Mouse (Mus musculus) kidney, embryonic 14.5 days (tissue): ENCODE data around the gene Tmem44. TPM values are rescaled to one million over a fixed set of nuclear protein-coding genes. Genes with fewer than 3 reads are reported as not detected.

Experiments used
- ATAC-seq: fragments of 200-750 bp; cut with Nextera tagmentation; 2 replicates; pipeline ENCODE4 v1.8.0; 2017; ENCODE audit warnings: moderate number of reproducible peaks, mild to moderate bottlenecking, moderate TSS enrichment, moderate library complexity; ENCODE audit not compliant: low FRiP score, low TSS enrichment
- H3K27ac ChIP-seq: fragments of 300-500 bp; sonication (generic); 2 replicates; pipeline ENCODE4 v1.5.1; 2014; ENCODE audit warnings: low read depth, mild to moderate bottlenecking, low read length, moderate library complexity, mixed read lengths
- H3K27me3 ChIP-seq: fragments of 300-500 bp; sonication (generic); 2 replicates; pipeline ENCODE4 v1.6.1; 2014; ENCODE audit warnings: mild to moderate bottlenecking, low read length; ENCODE audit not compliant: control insufficient read depth, insufficient read depth
- H3K36me3 ChIP-seq: fragments of 300-500 bp; sonication (generic); 2 replicates; pipeline ENCODE4 v1.6.1; 2014; ENCODE audit warnings: low read length, mixed read lengths; ENCODE audit not compliant: control insufficient read depth, insufficient read depth
- H3K4me1 ChIP-seq: fragments of 300-500 bp; sonication (generic); 2 replicates; pipeline ENCODE4 v1.6.1; 2014; ENCODE audit warnings: low read length, mixed read lengths; ENCODE audit not compliant: control insufficient read depth, insufficient read depth
- H3K4me2 ChIP-seq: fragments of 300-500 bp; sonication (generic); replicated peaks from 2 replicates; pipeline ENCODE4 v1.6.1; 2014; ENCODE audit warnings: low read depth, mild to moderate bottlenecking, low read length
- H3K4me3 ChIP-seq: fragments of 300-500 bp; sonication (generic); 2 replicates; pipeline ENCODE4 v1.5.1; 2014; ENCODE audit warnings: mild to moderate bottlenecking, low read length
- H3K9ac ChIP-seq: fragments of 300-500 bp; sonication (generic); 2 replicates; pipeline ENCODE4 v1.6.1; 2014; ENCODE audit warnings: low read depth, mild to moderate bottlenecking, low read length, moderate library complexity
- H3K9me3 ChIP-seq: fragments of 300-500 bp; sonication (generic); 2 replicates; pipeline ENCODE4 v1.6.1; 2016; ENCODE audit warnings: low read length; ENCODE audit not compliant: control insufficient read depth
- WGBS: fragments of 180-500 bp; shearing (Covaris S2); extraction: QIAGEN DNeasy Blood & Tissue Kit; methylation state at CpG from one replicate; pipeline ENCODE4 v1.1.7; 2014; 5-methylcytosine and 5-hydroxymethylcytosine counted together
- polyA plus RNA-seq: library from polyadenylated mRNA; unstranded; fragments of >200 nt; fragmentation: Nextera tagmentation; extraction: Ambion mirVana; gene quantifications from 2 replicates; pipeline ENCODE4 v1.2.1, GENCODE M21; 2014

The Tmem44 gene
- polyA plus RNA-seq, 1 experiment from 2014 or later: 15.1 TPM

DNA sequence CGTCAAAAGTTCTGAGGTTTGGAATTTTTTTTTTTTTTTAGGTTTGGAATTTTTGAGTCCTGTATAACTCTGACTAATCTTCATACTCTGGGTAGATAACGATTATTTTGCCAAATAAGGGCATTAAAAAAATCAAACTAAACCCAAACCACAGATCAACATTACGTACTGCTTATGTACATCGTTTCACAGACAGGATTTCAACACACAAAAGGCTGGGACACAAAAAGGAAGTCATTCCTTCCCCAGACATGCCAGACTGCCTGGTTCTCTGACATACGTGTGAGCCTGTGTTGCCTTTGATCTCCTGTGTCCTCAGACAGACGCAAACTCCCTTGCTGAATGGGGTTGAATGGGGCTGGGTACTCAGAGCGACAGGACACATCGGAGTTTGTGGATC is 22.3 kb downstream of the Tmem44 start:
- 0 out of 2 replicates have a peak, but pooled peaks cover 3% of the 10 kb centered on the region for H3K36me3 ChIP-seq
- WGBS: 85% methylated on average over 8 of the region's 8 CpGs
- H3K4me2 ChIP-seq: no peak overlapping the region
- no peak for ATAC-seq
- no peak overlapping the region for H3K4me3 ChIP-seq
- no peak overlapping the region for H3K9ac ChIP-seq
- H3K27ac ChIP-seq: no peak overlapping the region
- H3K9me3 ChIP-seq: no peaks in the 10 kb centered on the region
- no peaks in the 10 kb centered on the region for H3K27me3 ChIP-seq
- no peaks in the 10 kb centered on the region for H3K4me1 ChIP-seq

DNA sequence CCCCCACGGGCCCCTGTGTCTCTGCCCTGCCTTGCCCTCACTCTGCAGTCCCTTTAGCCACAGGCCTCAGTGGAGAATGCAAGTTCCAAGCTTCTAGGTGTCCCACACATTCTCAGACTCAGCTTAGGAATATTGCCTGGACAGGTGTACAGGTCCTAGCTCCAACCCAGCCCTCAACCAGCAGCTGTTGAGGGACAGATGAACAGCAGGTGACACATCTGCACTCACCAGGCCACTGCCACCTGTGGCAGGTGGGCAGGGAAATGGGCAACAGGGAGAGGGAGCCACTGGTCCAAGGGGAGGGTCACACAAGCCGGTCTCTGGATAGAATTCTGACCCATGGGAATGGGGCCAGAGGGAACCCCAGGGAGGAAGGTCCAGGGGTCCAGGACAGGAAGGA is 22.8 kb downstream of the Tmem44 start:
- WGBS: 78% methylated on average over 2 of the region's 2 CpGs
- no peak overlapping the region for H3K4me2 ChIP-seq
- no peaks in the 10 kb centered on the region for H3K4me1 ChIP-seq
- H3K27me3 ChIP-seq: no peaks in the 10 kb centered on the region
- no peak for ATAC-seq
- H3K9me3 ChIP-seq: no peaks in the 10 kb centered on the region
- no peak overlapping the region for H3K9ac ChIP-seq
- H3K36me3 ChIP-seq: 0 out of 2 replicates have a peak, but pooled peaks cover 3% of the 10 kb centered on the region
- no peak overlapping the region for H3K27ac ChIP-seq
- H3K4me3 ChIP-seq: no peak overlapping the region

DNA sequence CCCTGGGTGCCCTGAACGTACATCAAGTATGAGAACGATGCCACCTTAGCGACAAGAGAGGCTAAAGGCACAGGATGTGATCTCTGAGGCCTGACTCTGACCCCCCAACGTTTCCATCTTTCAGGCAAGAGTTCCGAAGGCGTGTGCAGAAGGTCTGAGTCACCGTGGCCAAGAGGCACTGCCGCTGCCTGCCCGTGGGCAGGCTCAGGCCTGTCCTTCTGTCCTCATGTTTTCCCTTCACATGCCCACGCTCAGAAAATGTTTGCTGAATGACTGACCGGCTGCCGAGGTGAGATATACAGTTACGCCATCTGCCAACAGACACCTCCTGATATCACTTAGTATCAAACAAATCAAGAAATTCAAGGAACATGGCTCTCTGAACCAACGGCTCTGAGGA is 24.9 kb downstream of the Tmem44 start:
- Histone ChIP-seq H3K4me3 (no peak overlapping the region), H3K36me3 (0 out of 2 replicates have a peak, but pooled peaks cover 3% of the 10 kb centered on the region)
- 74% methylated on average over 14 of the region's 14 CpGs for WGBS

DNA sequence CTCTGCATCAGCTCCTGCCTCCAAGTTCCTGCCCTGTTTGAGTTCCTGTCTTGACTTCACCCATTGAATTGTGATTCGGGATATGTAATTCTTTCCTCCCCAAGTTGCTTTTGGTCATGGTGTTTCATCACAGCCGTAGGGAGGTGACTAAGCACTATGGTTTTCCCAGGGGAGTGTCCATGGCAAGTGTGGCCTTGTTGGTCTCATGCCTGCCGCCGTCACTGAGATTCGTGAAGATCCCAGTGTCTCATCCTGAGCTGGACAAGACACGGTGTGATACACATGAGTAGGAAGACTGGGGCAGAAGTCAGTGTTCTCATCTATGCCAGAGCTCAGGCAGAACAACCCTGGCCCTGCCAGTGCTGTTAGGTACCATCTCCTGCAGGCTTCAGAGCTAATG is 26.2 kb downstream of the Tmem44 start:
- 94% methylated on average over 6 of the region's 6 CpGs for WGBS
- H3K27ac ChIP-seq: no peak overlapping the region
- no peaks in the 10 kb centered on the region for H3K4me1 ChIP-seq
- no peak overlapping the region for H3K9ac ChIP-seq
- no peak for ATAC-seq
- 0 out of 2 replicates have a peak, but pooled peaks cover 3% of the 10 kb centered on the region for H3K36me3 ChIP-seq
- no peaks in the 10 kb centered on the region for H3K9me3 ChIP-seq
- no peaks in the 10 kb centered on the region for H3K27me3 ChIP-seq
- no peak overlapping the region for H3K4me2 ChIP-seq
- no peak overlapping the region for H3K4me3 ChIP-seq

More for the DNA sequence above, 24.9 kb downstream of the Tmem44 start:
- no peak overlapping the region for H3K9ac ChIP-seq
- no peaks in the 10 kb centered on the region for H3K27me3 ChIP-seq
- H3K4me2 ChIP-seq: no peak overlapping the region
- no peak for ATAC-seq
- H3K27ac ChIP-seq: no peak overlapping the region
- no peaks in the 10 kb centered on the region for H3K9me3 ChIP-seq
- no peaks in the 10 kb centered on the region for H3K4me1 ChIP-seq

DNA sequence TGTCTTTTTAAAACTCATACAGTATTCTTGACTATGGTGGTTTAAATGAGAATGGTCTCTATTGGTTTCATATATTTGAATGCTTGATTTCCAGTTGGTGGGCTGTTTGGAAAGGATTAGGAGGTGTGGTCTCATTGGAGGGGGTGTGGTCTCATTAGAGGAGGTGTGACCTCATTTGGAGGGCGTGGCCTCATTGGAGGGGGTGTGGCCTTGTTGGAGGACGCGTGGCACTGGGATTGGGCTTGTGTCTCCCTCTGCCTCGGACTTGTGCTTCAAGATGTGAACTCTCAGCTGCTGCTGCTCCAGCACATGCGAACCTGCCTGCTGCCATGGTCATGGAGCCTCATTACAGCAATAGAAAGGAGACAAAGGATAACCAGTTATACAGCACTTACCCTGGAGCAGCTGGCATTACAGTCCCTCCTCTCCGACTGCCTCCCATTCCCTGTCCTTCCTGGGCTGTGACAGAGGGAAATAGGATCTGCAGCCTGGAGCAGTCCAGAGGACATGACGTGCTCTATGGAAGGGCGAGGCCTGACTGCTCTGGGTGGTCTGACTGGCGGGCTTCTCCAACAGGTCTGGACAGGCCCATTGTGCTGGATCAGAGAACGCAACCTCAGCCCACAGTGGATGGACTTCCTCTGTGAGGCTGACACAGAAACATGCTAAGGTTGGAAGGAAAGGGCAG is 28.2 kb downstream of the Tmem44 start:
- 64% methylated on average over 10 of the region's 10 CpGs for WGBS
- H3K27me3 ChIP-seq: no peaks in the 10 kb centered on the region
- H3K4me3 ChIP-seq: no peak overlapping the region
- H3K36me3 ChIP-seq: no peaks in the 10 kb centered on the region
- H3K9ac ChIP-seq: no peak overlapping the region
- H3K9me3 ChIP-seq: no peaks in the 10 kb centered on the region
- peaks cover 11% of the 10 kb centered on the region; the same call in 1 of the 2 replicates for H3K4me1 ChIP-seq
- H3K27ac ChIP-seq: no peak overlapping the region
- no peak overlapping the region for H3K4me2 ChIP-seq
- peak; percentile 51; the same call in 1 of the 2 replicates for ATAC-seq

DNA sequence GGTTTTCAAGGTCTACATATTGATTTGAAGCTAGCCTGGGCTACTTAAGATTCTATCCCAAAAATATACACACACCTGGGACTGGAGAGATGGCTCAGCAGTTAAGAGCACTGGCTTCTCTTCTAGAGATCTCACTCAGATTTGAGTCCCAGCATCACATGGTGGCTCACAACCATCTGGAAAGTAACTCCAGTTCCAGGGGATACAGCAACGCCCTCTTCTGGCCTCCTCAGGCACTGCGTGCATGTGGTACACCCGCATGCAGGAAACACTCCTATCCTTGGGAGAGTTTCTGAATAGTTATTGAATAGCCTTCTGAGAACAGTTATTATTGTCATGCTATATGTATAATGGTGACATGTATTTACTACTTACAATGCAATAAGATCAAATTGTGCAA is 29.5 kb downstream of the Tmem44 start:
- Histone ChIP-seq H3K27ac (no peak overlapping the region), H3K9ac (no peak overlapping the region), H3K27me3 (no peaks in the 10 kb centered on the region), H3K4me1 (peaks cover 14% of the 10 kb centered on the region; the same call in 1 of the 2 replicates), H3K9me3 (no peaks in the 10 kb centered on the region), H3K36me3 (no peaks in the 10 kb centered on the region), H3K4me2 (no peak overlapping the region), H3K4me3 (no peak overlapping the region)
- no peak for ATAC-seq
- 61% methylated on average over 3 of the region's 3 CpGs for WGBS

DNA sequence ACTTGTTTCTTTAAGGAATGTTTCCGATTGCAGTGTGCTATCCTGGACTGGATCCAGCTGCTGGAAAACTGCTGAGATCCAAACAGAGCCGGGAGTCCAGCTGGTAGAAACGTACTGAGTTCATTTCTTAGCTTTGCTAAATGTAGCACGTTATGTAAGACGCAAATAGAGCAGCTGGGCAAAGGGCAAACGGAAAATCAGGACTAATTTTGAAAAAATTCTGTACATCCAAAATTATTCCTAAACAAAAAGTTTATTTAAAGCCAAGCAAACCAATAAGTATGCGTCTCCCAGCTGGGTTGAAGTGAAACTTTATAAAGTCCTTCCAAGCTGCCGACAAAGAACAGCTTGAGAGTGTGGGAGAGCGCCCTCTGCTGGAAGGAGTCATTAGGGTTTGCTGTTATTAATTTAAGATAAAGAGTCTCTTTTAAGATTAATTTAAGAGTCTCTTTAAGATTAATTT is 30.2 kb downstream of the Tmem44 start:
- no peak overlapping the region for H3K9ac ChIP-seq
- H3K4me2 ChIP-seq: peak overlapping the region; percentile 30
- peaks cover 3% of the 10 kb centered on the region; the same call in 1 of the 2 replicates for H3K9me3 ChIP-seq
- no peak overlapping the region for H3K4me3 ChIP-seq
- 24% methylated on average over 9 of the region's 9 CpGs for WGBS
- no peaks in the 10 kb centered on the region for H3K27me3 ChIP-seq
- no peak overlapping the region for H3K27ac ChIP-seq
- ATAC-seq: no peak
- no peaks in the 10 kb centered on the region for H3K36me3 ChIP-seq
- peaks cover 14% of the 10 kb centered on the region; the same call in 1 of the 2 replicates for H3K4me1 ChIP-seq

DNA sequence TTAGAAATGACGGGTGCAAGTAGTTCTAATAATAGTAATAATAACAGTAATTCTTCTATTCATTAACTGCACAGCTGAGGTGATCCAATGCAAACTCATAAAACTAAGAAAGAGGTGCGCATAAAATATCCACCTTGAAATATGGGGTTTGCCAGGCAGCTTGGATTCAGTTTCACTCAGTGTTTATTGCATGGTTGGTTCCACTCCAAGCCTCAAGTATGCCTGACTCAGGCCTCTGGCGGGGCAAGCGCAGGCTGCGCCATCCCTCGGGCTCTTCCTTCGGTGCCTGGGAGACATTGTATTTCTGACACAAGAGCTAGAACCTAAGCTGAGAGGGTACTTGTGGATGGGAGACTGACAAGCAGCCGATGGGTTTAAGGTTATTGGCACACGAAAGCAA is 32.0 kb downstream of the Tmem44 start:
- H3K9me3 ChIP-seq: peaks cover 5% of the 10 kb centered on the region; the same call in 1 of the 2 replicates
- H3K4me3 ChIP-seq: no peak overlapping the region
- no peak overlapping the region for H3K9ac ChIP-seq
- WGBS: 62% methylated on average over 9 of the region's 9 CpGs
- H3K27ac ChIP-seq: no peak overlapping the region
- no peaks in the 10 kb centered on the region for H3K27me3 ChIP-seq
- H3K4me1 ChIP-seq: peaks cover 14% of the 10 kb centered on the region; the same call in 1 of the 2 replicates
- ATAC-seq: no peak
- H3K36me3 ChIP-seq: no peaks in the 10 kb centered on the region
- H3K4me2 ChIP-seq: no peak overlapping the region

DNA sequence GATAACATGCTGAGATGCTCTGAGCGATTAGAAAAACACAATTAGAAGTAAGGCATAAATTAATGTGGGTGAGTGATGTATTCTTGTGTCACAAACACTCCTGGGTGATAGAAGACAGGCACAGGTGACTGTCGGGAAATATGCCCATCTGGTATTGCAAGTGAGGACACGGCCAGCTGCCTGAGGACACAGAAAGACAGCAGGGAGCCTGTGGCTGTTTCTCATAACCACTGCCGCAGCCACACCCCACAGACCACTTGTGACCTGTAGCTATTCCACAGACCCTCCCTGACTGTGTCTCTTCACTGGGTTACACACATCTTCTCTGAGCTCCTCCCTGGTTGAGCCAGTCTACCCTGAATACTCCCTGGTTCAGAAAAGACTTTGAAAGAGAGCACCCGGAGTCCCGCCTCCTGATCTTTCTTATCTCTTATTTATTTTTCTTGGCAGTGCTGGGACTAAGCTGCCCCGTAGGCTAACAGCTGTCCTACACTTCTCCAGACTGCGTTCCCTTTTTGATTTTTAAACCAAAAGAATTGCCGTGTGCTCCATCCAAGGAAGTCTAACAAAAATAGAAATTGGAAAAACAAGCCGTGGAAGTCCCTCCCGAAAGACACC is 32.9 kb downstream of the Tmem44 start:
- ATAC-seq: no peak
- 48% methylated on average over 11 of the region's 11 CpGs for WGBS
- no peak overlapping the region for H3K27ac ChIP-seq
- H3K4me2 ChIP-seq: no peak overlapping the region
- peaks cover 18% of the 10 kb centered on the region; the same call in 1 of the 2 replicates for H3K4me1 ChIP-seq
- no peak overlapping the region for H3K9ac ChIP-seq
- no peak overlapping the region for H3K4me3 ChIP-seq
- H3K9me3 ChIP-seq: peaks cover 5% of the 10 kb centered on the region; the same call in 1 of the 2 replicates
- no peaks in the 10 kb centered on the region for H3K27me3 ChIP-seq
- no peaks in the 10 kb centered on the region for H3K36me3 ChIP-seq
